Mouse (Mus musculus) right cerebral cortex, postnatal 14 days (tissue): ENCODE measurements around the gene Selp.

Experiments used
- DNase-seq: peaks from one replicate; pipeline ENCODE4 v3.0.0; 2022

Selp gene

DNA sequence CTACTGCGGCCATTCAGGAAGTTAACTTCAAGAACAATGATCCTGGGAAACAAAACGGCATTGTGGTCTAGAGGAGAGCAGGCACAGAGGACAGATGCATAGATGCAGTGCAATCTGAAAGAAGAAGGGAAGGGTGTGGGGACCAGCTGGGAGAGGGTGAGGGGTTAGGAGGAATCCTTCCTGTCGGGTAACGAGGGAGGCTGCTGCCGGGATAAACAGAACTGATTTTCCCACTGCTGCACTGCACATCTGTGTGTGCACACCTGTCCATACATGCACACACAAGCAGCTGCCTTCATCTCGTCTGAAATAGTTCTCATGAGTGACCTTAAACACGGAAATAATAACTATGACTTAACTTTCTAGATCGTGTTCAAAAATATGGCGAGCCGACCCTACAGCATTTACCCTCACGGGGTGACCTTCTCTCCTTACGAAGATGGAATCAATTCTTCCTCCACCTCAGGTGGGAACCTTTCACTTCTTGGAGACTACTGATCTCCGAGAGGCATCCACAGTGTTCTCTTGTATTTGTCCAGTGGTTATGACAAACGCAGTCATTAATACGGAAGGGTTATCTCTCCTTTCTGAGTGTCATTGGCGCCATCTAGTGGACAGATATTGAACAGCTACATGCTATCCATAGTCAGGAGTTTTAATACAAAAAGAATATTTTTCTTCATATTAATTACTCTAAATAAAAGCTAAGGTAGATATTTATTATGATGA, 69.2 kb downstream of the Selp start:
- peak; percentile 63 for DNase-seq

- no peak for DNase-seq
These were observed 69.8 kb downstream of the Selp start for GRCm38 (mm10) chr1:164184871-164185223.

DNA sequence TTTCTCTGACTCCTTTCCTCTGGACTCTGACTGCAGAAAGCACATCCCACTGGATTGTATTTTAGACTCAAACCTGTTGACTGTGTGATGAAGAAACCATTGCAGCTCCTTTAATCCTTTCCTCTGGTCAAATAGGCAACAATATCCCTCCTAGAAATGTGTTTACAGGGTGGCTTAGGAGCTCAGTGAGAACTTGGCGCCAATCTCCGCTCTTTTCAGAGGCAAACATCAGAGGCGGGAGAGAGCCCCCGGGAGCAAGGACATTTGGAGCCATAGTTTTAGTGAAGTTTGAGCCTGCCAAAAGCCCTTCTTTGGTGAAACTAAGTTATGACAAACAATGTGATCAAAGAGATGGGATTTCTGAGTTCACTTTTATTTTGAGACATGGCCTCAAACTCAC, 70.3 kb downstream of the Selp start:
- DNase-seq: no peak

DNA sequence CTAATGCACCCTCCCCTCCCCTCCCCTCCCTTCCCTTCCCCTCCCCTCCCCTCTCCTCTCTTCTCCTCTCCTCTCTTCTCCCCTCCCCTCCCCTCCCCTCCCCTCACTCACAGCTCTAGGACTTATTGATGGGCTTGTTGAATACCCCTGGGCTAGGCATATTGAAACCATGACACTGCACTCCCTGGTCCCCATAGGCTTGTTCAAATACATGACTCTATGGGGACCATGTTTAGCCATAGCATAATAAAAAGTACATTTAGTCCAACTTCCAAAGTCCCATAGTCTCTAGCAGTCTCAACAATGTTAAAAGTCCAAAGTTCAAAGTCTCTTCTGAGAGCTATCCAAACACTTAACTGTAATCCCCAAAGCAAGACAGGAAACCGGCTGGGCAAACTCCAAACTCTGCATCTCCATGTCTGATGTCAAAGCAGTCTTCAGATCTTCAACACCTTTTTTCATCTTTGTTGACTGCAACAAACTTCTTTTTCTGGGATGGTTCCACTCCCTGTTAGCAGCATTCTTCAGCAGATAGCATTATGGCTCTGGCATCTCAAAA, 72.0 kb downstream of the Selp start:
- DNase-seq: no peak

- DNase-seq: no peak
These were observed 84.5 kb downstream of the Selp start for GRCm38 (mm10) chr1:164199551-164199950.
